Mouse (Mus musculus) left cerebral cortex, adult 18-20 months (tissue): Measurements from ENCODE around the gene Gpr137. TPM values are rescaled to one million over a fixed set of nuclear protein-coding genes. Genes with fewer than 3 reads are reported as not detected.

Source experiments
- DNase-seq, 2 experiments: peaks; one replicate each; pipeline ENCODE4 v3.0.0; 2021 to 2022; ENCODE audit warnings: low spot score in 2 of 2, mixed read lengths in 1 of 2
- total RNA-seq, 2 experiments: library from RNA; stranded (reverse); gene quantifications; 2 replicates each; pipeline ENCODE4 v1.2.3; 2021

The Gpr137 gene
- total RNA-seq, 2 experiments from 2014 or later, result 103 to 106 TPM

DNA sequence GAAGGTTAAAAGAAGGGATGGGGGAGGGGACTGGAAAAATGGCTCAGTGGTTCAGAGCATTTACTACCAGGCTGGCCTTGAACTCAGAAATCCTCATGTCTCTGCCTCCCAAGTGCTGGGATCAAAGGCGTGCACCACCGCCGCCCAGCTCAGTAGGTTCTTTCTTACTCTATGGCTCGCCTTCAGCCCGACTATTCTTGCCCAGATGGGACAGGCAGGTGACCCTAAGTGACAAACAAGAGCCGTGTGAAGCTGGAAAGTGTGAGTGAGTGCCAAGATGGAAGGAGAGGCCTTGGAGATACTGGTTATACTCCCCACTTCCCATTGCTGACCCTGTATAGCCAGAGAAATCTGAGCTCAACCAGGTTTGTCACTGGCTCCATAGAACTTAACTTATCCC, 1.4 kb upstream of the Gpr137 start:
- DNase-seq, result no peak

DNA sequence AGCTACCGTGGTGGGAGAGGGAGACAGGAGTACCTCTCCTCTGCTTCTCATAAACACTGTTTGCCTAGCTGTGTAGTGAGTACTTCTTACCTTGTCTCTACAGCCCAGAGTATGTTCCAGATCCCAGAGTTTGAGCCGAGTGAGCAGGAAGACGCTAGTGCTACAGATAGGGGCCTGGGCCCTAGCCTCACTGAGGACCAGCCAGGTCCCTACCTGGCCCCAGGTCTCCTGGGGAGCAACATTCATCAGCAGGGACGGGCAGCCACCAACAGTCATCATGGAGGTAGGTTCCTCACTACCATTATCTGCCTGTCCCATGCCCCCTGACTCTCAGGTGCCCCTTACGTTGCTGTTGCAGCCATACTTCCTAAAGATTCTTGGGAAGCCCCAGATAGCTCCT, 484 bp upstream of the Gpr137 start:
- no peak for DNase-seq

DNA sequence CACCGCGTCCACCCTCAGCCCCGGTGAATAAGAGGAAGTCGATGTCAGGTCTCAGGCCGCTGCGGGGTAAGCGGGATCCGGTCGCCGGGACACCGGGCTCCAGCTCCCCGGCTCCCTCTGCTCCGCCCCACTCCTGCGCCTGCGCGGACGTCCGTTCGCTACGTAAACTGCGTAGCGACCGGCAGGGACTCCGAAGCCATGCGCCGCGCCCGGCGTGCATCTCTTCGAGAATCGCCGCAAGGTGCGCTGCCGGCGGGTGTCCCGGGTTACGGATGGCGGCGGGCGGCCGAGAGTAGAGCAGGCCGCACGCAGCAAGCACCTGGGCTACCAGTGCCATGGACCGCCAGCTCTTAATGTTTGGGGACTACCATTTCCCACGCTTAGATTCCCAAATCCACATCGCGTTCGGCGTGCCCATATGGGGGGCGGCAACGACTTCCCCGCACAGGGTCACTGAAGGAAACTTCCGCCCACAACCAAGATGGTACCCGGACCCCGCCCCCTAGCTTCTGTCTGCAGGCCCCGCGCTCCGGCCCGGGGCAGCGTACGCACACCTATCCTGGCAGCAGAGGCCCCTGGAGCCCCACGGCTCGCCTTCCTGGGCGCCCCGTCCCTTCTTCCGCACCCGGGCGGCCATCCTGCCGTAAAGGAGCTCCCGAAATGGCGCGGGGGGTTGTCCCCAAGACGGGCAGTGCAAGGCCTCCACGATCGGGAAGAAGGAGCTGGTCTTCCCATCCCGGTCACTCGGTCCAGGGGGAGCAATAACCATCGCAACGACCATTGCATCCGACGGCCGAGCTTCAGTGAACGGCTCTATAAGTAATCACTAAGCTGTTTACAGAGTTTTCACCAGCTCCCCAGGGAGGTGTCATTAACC, 670 bp downstream of the Gpr137 start, which contains the start of gene Bad:
Gene Bad (plus strand): TSS at position 490 of the 877 bp plus-strand sequence.
- DNase-seq, result peak; percentile 93 to 94

- no peak for DNase-seq
These were observed 1.6 kb downstream of the Gpr137 start for GRCm38 (mm10) chr19:6940396-6941351.

GRCm38 (mm10) chr19:6939106-6940002, 2.9 kb downstream of the Gpr137 start:
- DNase-seq, result no peak

DNA sequence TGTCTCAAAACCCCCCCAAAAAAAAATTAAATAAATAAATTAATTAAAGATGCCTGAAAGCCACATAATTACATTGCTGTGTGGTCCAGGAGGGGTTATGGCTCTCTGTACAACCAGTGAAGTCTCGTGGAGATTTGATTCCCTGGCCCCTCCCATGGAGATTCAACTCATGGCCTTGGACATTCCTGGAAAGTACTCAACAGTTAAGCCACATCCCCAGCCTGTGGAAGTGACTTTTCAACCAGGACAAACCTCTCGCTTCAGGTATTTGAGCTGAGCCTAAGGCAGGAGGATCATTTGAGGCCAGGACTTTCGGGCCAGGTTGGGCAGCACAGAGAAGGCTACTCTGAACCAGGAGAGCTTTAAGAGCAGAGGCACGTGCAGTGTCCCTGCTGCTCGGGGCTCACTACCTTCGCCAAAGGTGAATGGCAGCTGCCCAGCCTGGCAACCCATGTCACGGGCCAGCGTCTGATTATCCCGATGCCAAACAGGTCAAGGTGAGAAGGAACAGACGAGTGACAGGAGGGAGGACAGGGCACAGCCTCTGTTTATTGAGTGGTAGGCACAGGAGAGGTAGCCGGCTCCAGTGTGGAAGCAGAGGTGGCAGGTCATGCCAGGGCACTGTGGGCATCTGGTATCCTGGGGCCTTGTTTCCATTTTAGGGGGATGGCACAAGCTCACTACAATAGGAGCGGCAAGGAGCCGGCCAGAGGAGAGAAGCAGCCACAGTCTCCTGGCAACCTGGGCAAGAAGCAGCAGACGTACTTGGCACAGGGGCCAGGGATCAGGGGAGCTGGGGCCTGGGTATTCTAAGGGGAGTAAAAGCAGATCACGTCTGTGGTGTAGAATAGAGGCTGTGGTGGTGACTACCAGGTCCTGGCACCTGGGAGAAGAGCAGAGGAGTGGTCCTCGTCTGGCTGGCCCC, 4.5 kb downstream of the Gpr137 start:
- DNase-seq, result no peak

- no peak for DNase-seq
These were observed 6.0 kb downstream of the Gpr137 start for GRCm38 (mm10) chr19:6936299-6936698.

DNA sequence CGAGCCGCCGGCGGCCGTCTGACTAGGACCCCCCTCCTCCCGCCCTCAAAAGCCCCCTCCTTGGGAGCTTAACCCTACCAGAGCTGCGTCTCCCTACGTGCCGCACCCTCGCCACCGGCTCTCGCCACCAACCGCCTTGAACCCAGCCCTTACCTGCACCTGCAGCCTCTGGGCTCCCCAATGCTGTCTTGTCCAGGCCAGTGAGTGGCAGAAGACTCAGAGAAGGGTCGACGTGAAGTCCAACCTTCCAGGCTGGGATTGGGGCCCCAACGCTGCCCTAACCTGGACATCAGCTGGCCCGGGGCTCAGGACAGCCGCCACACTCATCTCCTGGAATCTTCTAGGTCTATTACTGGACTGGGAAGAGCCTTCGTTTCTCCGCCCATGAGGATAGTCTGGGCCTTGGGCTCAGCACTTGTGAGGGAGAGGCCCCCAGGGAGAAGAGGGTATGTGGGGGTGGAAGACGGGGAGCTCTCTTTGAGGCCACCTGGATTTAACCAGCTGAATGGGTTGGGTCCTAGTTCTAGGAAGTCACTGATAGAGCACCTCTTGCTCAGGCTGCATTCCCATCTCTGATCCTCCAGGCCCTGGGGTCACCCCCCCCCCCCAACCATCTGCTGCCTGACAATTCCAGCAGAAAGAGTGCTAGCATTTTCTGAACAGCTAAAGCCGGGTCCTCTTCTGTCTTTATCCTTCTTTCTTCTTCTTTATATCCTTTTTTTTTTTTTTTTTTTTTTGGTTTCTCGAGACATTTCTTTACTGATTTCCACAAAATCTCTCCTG, 7.9 kb downstream of the Gpr137 start, which contains the start of gene Kcnk4:
Gene Kcnk4 (minus strand): TSS at position 321 of the 783 bp plus-strand sequence.
- DNase-seq, result no peak

- peak; percentile 58 to 75 for DNase-seq
These were observed 8.7 kb downstream of the Gpr137 start for GRCm38 (mm10) chr19:6933436-6934194.

- no peak for DNase-seq
These were observed 9.2 kb downstream of the Gpr137 start for GRCm38 (mm10) chr19:6933102-6933435.

- DNase-seq, result no peak
These were observed 10.3 kb downstream of the Gpr137 start for GRCm38 (mm10) chr19:6932018-6932417.

DNA sequence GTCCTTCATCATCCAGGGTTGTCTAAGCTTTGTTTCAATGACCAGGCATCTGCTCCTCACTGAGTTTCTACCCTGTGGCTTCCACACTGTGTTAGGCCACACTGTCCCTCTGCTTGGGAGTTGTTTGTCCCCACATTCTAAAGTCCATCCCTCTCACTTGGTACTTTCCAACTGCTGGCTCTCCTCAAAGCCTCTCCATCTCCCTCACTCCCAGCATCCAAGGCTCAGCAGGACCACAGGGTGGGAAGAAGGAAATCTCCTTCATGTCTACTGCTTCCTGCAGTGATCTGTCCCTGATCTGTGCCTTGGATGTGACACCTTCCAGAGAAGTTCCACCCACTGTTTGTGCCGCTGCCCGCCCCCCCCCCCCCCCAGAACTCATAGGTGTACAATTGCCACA, 11.3 kb downstream of the Gpr137 start:
- no peak for DNase-seq

DNA sequence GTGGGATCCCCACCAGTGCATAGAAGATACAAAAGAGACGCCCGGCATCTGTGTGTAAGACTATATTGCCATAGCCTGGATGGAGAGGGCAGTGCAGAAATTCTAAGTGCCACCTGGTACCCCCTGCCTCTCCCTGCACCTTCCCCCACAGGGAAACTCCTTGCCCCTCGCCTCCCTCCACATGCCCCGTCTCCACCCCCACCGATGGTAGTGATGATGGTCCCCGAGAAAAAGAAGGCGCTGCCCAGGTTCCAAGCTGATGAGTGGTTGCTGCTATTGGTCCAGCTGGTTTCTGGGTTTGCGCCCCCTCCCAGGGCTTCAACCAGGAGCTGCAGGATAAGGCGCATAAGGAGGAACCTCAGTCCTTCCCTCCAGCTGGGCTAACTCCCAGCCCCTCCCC, 14.2 kb downstream of the Gpr137 start:
- no peak for DNase-seq

DNA sequence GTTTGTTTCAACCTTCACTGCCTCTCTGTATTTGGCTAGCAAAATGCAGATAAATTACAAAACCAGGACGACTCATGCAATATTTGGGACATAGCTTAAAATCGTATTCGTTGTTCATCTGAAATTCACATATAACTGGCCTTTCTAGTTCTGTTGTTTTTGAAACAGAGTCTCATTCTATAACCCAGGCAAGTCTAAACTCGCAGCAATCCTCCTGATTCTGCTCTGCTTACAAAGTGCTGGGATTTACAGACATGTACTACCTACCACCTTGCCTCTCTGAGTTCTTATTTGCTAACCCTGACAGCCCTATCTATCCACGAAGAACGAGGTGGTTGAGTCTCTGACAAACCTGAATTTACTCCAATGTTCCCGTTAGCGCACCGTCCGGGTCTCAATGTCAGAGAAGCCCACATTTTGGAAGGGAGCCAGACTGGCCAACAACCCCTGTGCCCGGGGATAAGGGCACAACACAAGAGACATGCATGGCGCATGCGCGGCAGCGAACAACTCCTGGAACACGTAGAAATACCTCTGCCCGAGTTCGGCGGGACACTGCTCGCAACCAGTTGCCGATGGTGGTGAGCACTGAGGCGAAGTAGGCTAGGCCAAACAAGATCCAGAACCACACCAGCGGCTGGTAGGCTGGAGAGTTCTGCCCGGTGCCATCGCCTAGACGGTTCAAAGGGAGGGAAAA, 15.6 kb downstream of the Gpr137 start:
- DNase-seq, result no peak

DNA sequence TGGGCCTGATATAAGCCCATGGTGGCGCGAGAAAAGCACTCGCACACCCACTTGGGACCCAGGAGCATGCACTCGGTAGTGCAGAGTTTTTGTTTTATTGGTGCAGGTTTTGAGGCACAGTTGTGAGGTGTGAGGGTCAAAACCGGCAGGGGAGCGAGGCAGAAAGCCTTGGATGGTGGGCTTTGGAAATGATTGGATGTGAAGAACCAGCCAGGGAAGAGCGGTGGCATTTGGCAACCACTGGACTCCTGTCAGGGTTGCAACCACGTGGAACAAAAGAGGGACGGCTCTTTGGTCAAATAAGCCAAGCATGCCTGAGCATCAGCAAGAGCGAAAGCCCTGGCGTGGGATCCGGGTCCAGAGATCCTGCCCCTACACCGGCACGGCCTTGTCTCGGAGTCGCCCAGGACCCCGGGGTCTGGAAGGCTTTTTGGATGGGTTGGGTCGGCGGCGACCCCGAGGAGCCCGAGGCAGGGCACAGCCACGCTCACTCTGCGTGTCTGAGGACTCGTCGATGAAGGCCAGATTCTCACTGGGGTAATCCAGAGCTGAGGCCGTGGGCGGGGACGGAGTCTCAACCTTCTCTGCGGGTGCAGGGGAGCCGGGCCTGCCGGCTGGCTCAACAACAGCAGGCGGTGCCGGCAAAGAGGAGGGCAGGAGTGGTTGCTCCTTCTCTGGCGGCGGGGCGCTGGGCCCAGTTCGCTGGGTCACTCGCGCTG, 16.5 kb downstream of the Gpr137 start:
- DNase-seq, result no peak

DNA sequence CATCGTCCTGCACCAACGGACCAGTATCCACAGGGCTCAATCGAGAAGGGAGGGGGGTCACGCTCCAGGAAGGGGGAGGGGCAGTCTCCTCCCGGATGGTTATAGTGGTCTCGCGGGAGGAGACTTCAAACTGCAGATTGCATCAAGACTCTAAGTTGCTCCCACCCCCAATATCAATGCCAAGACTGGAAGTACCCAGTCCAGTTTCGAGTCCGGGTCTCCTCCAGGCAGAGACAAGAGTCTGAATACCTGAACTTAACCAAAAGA, 17.0 kb downstream of the Gpr137 start, which contains the start of gene Catsperz:
Gene Catsperz (minus strand): TSS at position 74 of the 267 bp plus-strand sequence.
- no peak for DNase-seq
